Mouse (Mus musculus) megakaryocyte, embryonic 14.5 days (primary cell): ENCODE measurements around the gene Zfp821. TPM values are rescaled to one million over a fixed set of nuclear protein-coding genes. Genes with fewer than 3 reads are reported as not detected.

Experiments used
- H3K27me3 ChIP-seq: replicated peaks from 2 replicates; pipeline ENCODE3; 2012; ENCODE audit warnings: inconsistent platforms
- H3K36me3 ChIP-seq: replicated peaks from 2 replicates; pipeline ENCODE3; 2012; ENCODE audit warnings: low read length, inconsistent platforms, mixed read lengths
- H3K4me1 ChIP-seq: 2 replicates; pipeline ENCODE4 v1.6.1; 2012; ENCODE audit warnings: inconsistent platforms
- H3K4me3 ChIP-seq: replicated peaks from 2 replicates; pipeline ENCODE3; 2012; ENCODE audit warnings: moderate library complexity, mild to moderate bottlenecking, inconsistent platforms
- H3K9me3 ChIP-seq: 2 replicates; pipeline ENCODE4 v1.6.1; 2012; ENCODE audit warnings: inconsistent platforms
- FLI1 ChIP-seq: IDR thresholded peaks from 2 replicates; pipeline ENCODE4 v1.6.1; 2012; ENCODE audit warnings: low read length, inconsistent platforms, mixed read lengths
- GATA1 ChIP-seq: IDR thresholded peaks from 3 replicates; pipeline ENCODE4 v1.6.1; 2012; ENCODE audit warnings: mixed read lengths, low read length, inconsistent platforms, borderline replicate concordance
- polyA plus RNA-seq: library from polyadenylated mRNA; stranded (reverse); fragments of >175 nt; gene quantifications from 2 replicates; pipeline ENCODE4 v1.2.3, GENCODE M21; 2012; ENCODE audit warnings: low replicate concordance; ENCODE audit not compliant: insufficient read depth

Gene Zfp821
- polyA plus RNA-seq, 1 experiment: 4.7 TPM

GRCm38 (mm10) chr8:109707921-109708320 is 2.6 kb downstream of the Zfp821 start:
- TF ChIP-seq FLI1 (no peak), GATA1 (no peak)
- Histone ChIP-seq H3K4me3 (no peak overlapping the region), H3K36me3 (peaks cover 39% of the 10 kb centered on the region), H3K27me3 (peaks cover 23% of the 10 kb centered on the region), H3K9me3 (no peaks in the 10 kb centered on the region), H3K4me1 (peaks cover 37% of the 10 kb centered on the region)

GRCm38 (mm10) chr8:109712521-109712920 is 7.2 kb downstream of the Zfp821 start:
- Histone ChIP-seq H3K9me3 (no peaks in the 10 kb centered on the region), H3K4me1 (peaks cover 10% of the 10 kb centered on the region), H3K36me3 (peaks cover 62% of the 10 kb centered on the region), H3K27me3 (no peaks in the 10 kb centered on the region), H3K4me3 (no peak overlapping the region)
- TF ChIP-seq FLI1: no peak
- no peak for TF ChIP-seq GATA1

- Histone ChIP-seq H3K36me3 (peaks cover 61% of the 10 kb centered on the region), H3K4me3 (no peak overlapping the region), H3K27me3 (no peaks in the 10 kb centered on the region), H3K4me1 (no peaks in the 10 kb centered on the region), H3K9me3 (no peaks in the 10 kb centered on the region)
- TF ChIP-seq FLI1: no peak
- no peak for TF ChIP-seq GATA1
Observed at GRCm38 (mm10) chr8:109714961-109715360, 9.6 kb downstream of the Zfp821 start.

GRCm38 (mm10) chr8:109725106-109725505 is 19.8 kb downstream of the Zfp821 start:
- Histone ChIP-seq H3K36me3 (peaks cover 95% of the 10 kb centered on the region), H3K9me3 (no peaks in the 10 kb centered on the region), H3K4me3 (no peak overlapping the region), H3K27me3 (no peaks in the 10 kb centered on the region), H3K4me1 (peaks cover 1% of the 10 kb centered on the region)
- TF ChIP-seq FLI1: no peak
- no peak for TF ChIP-seq GATA1

- TF ChIP-seq FLI1 (no peak), GATA1 (no peak)
- Histone ChIP-seq H3K4me3 (no peak overlapping the region), H3K27me3 (no peaks in the 10 kb centered on the region), H3K36me3 (peaks cover 91% of the 10 kb centered on the region), H3K4me1 (peaks cover 20% of the 10 kb centered on the region), H3K9me3 (no peaks in the 10 kb centered on the region)
Observed at GRCm38 (mm10) chr8:109731012-109731411, 25.7 kb downstream of the Zfp821 start.

GRCm38 (mm10) chr8:109734018-109734417 is 28.7 kb downstream of the Zfp821 start:
- Histone ChIP-seq H3K27me3 (no peaks in the 10 kb centered on the region), H3K36me3 (peaks cover 63% of the 10 kb centered on the region), H3K9me3 (no peaks in the 10 kb centered on the region), H3K4me1 (peaks cover 30% of the 10 kb centered on the region), H3K4me3 (no peak overlapping the region)
- TF ChIP-seq FLI1: no peak
- TF ChIP-seq GATA1: no peak

- H3K4me3 ChIP-seq: peak overlapping the region; percentile 98
Observed at GRCm38 (mm10) chr8:109736819-109737218, 31.5 kb downstream of the Zfp821 start.

GRCm38 (mm10) chr8:109737237-109738048 is 32.1 kb downstream of the Zfp821 start, which contains the start of gene Atxn1l:
Gene Atxn1l, minus strand, starts transcription at chr8:109737739.
- TF ChIP-seq FLI1 (no peak), GATA1 (no peak)
- H3K4me1 ChIP-seq: peaks cover 19% of the 10 kb centered on the region
- no peaks in the 10 kb centered on the region for H3K27me3 ChIP-seq
- peak within 1 kb of the TSS; percentile 98 for H3K4me3 ChIP-seq
- H3K9me3 ChIP-seq: no peaks in the 10 kb centered on the region
- peaks cover 29% of the 10 kb centered on the region for H3K36me3 ChIP-seq

More at GRCm38 (mm10) chr8:109736819-109737218, 31.5 kb downstream of the Zfp821 start:
- H3K27me3 ChIP-seq: no peaks in the 10 kb centered on the region
- peaks cover 19% of the 10 kb centered on the region for H3K4me1 ChIP-seq
- no peak for TF ChIP-seq FLI1
- no peak for TF ChIP-seq GATA1
- peaks cover 35% of the 10 kb centered on the region for H3K36me3 ChIP-seq
- H3K9me3 ChIP-seq: no peaks in the 10 kb centered on the region

GRCm38 (mm10) chr8:109738049-109738380 is 32.7 kb downstream of the Zfp821 start:
- Histone ChIP-seq H3K4me1 (peaks cover 19% of the 10 kb centered on the region), H3K27me3 (no peaks in the 10 kb centered on the region), H3K4me3 (peak overlapping the region; percentile 98), H3K9me3 (no peaks in the 10 kb centered on the region), H3K36me3 (peaks cover 23% of the 10 kb centered on the region)
- TF ChIP-seq FLI1 (no peak), GATA1 (no peak)

- Histone ChIP-seq H3K4me3 (no peak overlapping the region), H3K9me3 (no peaks in the 10 kb centered on the region), H3K36me3 (no peaks in the 10 kb centered on the region), H3K27me3 (no peaks in the 10 kb centered on the region), H3K4me1 (peaks cover 22% of the 10 kb centered on the region)
- TF ChIP-seq GATA1 (no peak), FLI1 (no peak)
Observed at GRCm38 (mm10) chr8:109747468-109748199, 42.3 kb downstream of the Zfp821 start.
